ENCODE assay signal across 35 mouse cellular contexts in genomic region chr8:126727068-126727467, GRCm38 (mm10).
"Had no signal": no experiment of that assay in that cellular context is flagged by ENCODE, and none has a peak within 500 bp of the region (broad histone marks: within the 10 kb centered on the region; RNA-seq: fewer than 3 reads in every experiment).

No protein-coding gene starts in this region.

- H3K9me3 ChIP-seq: heart, embryonic 15.5 days; hindbrain, embryonic 12.5 days; hindbrain, embryonic 13.5 days; hindbrain, embryonic 15.5 days; intestine, embryonic 15.5 days; kidney, embryonic 15.5 days had no signal

- DNase-seq: heart, adult 2 months; heart, postnatal 10 days; heart, postnatal 14 days; heart, postnatal 36 days; heart, postnatal 4 days; kidney, adult 11 months; kidney, adult 18-20 months; kidney, adult 2 months; kidney, adult 8-10 months; kidney, adult 9 months; kidney, postnatal 10 days; kidney, postnatal 14 days; kidney, postnatal 25 days; kidney, postnatal 36 days; kidney, postnatal 4 days; layer of hippocampus, adult 9-11 months had no signal

- H3K4me1 ChIP-seq: heart, embryonic 12.5 days; heart, embryonic 15.5 days had no signal

- H3K27me3 ChIP-seq: heart, embryonic 12.5 days; heart, embryonic 13.5 days; heart, embryonic 15.5 days; hindbrain, embryonic 12.5 days; hindbrain, embryonic 15.5 days; intestine, embryonic 15.5 days; kidney, embryonic 15.5 days had no signal

- H3K4me2 ChIP-seq: heart, embryonic 11.5 days; heart, embryonic 12.5 days; heart, embryonic 13.5 days; heart, embryonic 15.5 days; hindbrain, embryonic 12.5 days; hindbrain, embryonic 13.5 days; hindbrain, embryonic 14.5 days; hindbrain, embryonic 15.5 days; intestine, embryonic 15.5 days; kidney, embryonic 15.5 days had no signal

- H3K27ac ChIP-seq: heart, adult 2 months; heart, embryonic 10.5 days; heart, embryonic 13.5 days; heart, embryonic 15.5 days; hindbrain, embryonic 10.5 days; hindbrain, embryonic 12.5 days; hindbrain, embryonic 13.5 days; hindbrain, embryonic 14.5 days; hindbrain, embryonic 15.5 days; hindbrain, postnatal 0 days; intestine, embryonic 15.5 days; kidney, embryonic 15.5 days; kidney, postnatal 0 days; layer of hippocampus, adult 2 months had no signal

- ATAC-seq: hindbrain, embryonic 16.5 days; hindbrain, postnatal 0 days; inflammation-experienced regulatory T-cells, adult 6 months; intestine, embryonic 15.5 days; intestine, embryonic 16.5 days; intestine, postnatal 0 days had no signal

- H3K9ac ChIP-seq: heart, embryonic 12.5 days; heart, embryonic 13.5 days; heart, embryonic 15.5 days; hindbrain, embryonic 12.5 days; hindbrain, embryonic 13.5 days; hindbrain, embryonic 14.5 days; hindbrain, embryonic 15.5 days; intestine, embryonic 15.5 days; kidney, embryonic 15.5 days had no signal

- H3K4me3 ChIP-seq: heart, adult 2 months; heart, embryonic 10.5 days; heart, embryonic 12.5 days; heart, embryonic 13.5 days; heart, embryonic 15.5 days; hindbrain, embryonic 10.5 days; hindbrain, embryonic 12.5 days; hindbrain, embryonic 13.5 days; hindbrain, embryonic 15.5 days; intestine, embryonic 15.5 days; kidney, embryonic 15.5 days; layer of hippocampus, adult 2 months had no signal

- H3K36me3 ChIP-seq: heart, embryonic 10.5 days; heart, embryonic 12.5 days; heart, embryonic 13.5 days; heart, embryonic 15.5 days; hindbrain, embryonic 10.5 days; hindbrain, embryonic 12.5 days; hindbrain, embryonic 13.5 days; hindbrain, embryonic 15.5 days; intestine, embryonic 15.5 days; kidney, embryonic 15.5 days had no signal
